Mouse (Mus musculus) neural tube, embryonic 10.5 days (tissue): Measurements from ENCODE around the gene Btd.

ENCODE experiments used
- DNase-seq: peaks from one replicate; pipeline ENCODE4 v3.0.0-alpha.2; 2017; ENCODE audit warnings: low spot score; ENCODE audit errors: extremely low spot score

Btd gene

DNA sequence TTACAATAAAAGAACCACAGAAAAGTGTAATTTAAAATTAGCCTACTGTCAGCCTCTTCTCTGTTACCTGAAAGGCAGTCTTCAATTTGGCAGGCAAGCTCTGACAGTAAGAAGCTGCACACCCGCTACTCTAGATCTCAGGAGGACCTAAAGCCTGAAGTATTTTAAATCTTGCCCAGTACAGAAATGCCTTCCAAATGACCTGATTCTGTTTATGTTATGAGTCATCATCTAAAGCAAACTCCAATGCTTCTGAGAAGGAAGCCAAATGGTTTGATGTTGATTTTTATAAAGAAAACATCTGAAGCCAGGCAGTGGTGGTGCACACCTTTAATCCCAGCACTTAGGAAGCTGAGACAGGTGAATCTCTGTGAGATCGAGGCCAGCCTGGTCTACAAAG lies 59.5 kb downstream of the Btd start:
- DNase-seq: no peak

DNA sequence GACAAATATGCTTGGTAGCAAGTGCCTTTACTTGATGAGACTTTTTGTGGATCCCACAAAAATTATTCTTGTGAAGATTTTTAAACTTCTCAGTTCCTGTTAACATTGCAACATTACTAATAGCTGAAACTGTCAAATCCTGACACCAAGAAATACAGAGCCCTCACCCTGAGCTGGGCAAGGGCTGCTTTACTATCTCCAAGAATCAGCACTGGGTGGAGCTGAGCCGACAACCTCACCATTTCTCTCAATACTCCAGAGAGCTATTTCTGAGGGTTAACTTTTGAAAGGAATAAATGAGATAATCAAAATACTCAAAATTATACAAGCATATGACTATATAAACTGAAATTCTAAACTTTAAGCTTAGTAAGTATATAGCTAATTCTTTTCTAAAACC lies 68.5 kb downstream of the Btd start:
- no peak for DNase-seq

DNA sequence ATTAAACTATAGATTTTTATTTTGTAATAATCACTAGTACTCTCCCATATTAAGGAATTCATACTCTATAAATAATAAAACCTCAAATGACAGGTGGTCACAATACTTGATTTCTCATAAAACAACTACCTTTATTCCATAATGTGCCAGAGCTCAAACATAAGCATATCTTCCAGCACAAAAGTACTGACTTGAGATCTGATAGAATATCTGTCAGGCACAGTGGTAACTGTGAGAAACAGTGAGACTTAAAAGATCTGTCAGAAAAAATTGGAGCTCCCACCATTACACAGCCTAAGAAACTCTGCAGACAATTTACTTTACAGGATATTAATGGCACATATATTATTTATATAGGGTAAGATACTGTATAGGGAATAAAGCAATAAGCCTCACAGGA lies 74.8 kb downstream of the Btd start:
- no peak for DNase-seq

DNA sequence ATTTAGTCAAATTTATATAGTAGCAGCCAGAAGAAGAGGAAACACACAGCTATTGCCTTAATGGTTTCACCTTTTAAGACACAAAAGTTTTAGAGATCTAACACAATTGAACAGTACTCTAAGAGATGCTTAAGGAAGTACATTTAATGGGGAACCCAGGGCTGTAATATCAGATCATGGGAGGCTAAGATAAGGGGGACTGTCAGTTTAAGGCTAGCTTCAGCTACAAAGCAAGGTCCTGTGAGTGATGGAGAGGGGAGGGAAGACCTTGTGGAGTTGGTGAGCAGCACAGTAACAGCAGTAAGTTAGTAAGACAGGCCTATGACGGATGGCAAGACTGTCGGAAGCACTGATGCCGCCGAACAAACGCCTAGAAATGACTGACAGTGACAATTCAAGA lies 76.5 kb downstream of the Btd start:
- DNase-seq: no peak
